Mouse (Mus musculus) kidney, postnatal 0 days (tissue): ENCODE measurements at regions not wholly inside any gene's neighbourhood (a gene's known extent, or its start where the extent isn't known, plus 50 kb on each side); places are given as distances from the start of the nearest gene placed in this dataset.
A peak's percentile ranks its signal among the peaks of the same experiment; 100 is the strongest.

Source experiments
- ATAC-seq: fragments of 200-750 bp; cut with Nextera tagmentation; replicated peaks from 2 replicates; pipeline ENCODE4 v1.8.0; 2017; ENCODE audit warnings: low read depth, moderate number of reproducible peaks, moderate TSS enrichment, moderate library complexity; ENCODE audit not compliant: low FRiP score
- DNase-seq: peaks from one replicate; pipeline ENCODE4 v3.0.0-alpha.2; 2016; ENCODE audit warnings: low spot score
- H3K27ac ChIP-seq: fragments of 300-500 bp; sonication (generic); 2 replicates; pipeline ENCODE4 v1.5.1; 2014; ENCODE audit warnings: mild to moderate bottlenecking
- H3K27me3 ChIP-seq: fragments of 300-500 bp; sonication (generic); 2 replicates; pipeline ENCODE4 v1.6.1; 2014; ENCODE audit warnings: low read length, mixed read lengths; ENCODE audit not compliant: insufficient read depth
- H3K36me3 ChIP-seq: fragments of 300-500 bp; sonication (generic); 2 replicates; pipeline ENCODE4 v1.6.1; 2014; ENCODE audit warnings: low read length, mixed read lengths; ENCODE audit not compliant: insufficient read depth
- H3K4me1 ChIP-seq: fragments of 300-500 bp; sonication (generic); replicated peaks from 2 replicates; pipeline ENCODE4 v1.6.1; 2014; ENCODE audit warnings: antibody characterized with exemption, low read length, mixed read lengths; ENCODE audit not compliant: insufficient read depth
- H3K4me2 ChIP-seq: fragments of 300-500 bp; sonication (generic); 2 replicates; pipeline ENCODE4 v1.6.1; 2014; ENCODE audit warnings: mild to moderate bottlenecking, low read length, moderate library complexity, mixed read lengths
- H3K4me3 ChIP-seq: fragments of 300-500 bp; sonication (generic); replicated peaks from 2 replicates; pipeline ENCODE4 v1.5.1; 2014; ENCODE audit warnings: low read depth, low read length
- H3K9ac ChIP-seq: fragments of 300-500 bp; sonication (generic); 2 replicates; pipeline ENCODE4 v1.6.1; 2014; ENCODE audit warnings: low read depth, low read length
- H3K9me3 ChIP-seq: fragments of 300-500 bp; sonication (generic); replicated peaks from 2 replicates; pipeline ENCODE4 v1.6.1; 2016; ENCODE audit warnings: low read length, inconsistent platforms, mixed read lengths
- CTCF ChIP-seq: IDR thresholded peaks from 2 replicates; pipeline ENCODE4 v1.5.1; 2016; ENCODE audit warnings: antibody characterized with exemption, low read depth, mild to moderate bottlenecking, moderate library complexity
- WGBS: fragments of 180-500 bp; shearing (Covaris S2); extraction: QIAGEN DNeasy Blood & Tissue Kit; methylation state at CpG from one replicate; pipeline ENCODE4 v1.1.7; 2014; 5-methylcytosine and 5-hydroxymethylcytosine counted together

GRCm38 (mm10) chr9:23570150-23570549 is 347.3 kb downstream of the Bmper start:
- DNase-seq (no peak), ATAC-seq (no peak)
- Histone ChIP-seq H3K4me2 (no peak overlapping the region), H3K4me3 (no peak overlapping the region), H3K9ac (no peak overlapping the region), H3K27ac (no peak overlapping the region), H3K27me3 (no peaks in the 10 kb centered on the region), H3K9me3 (no peaks in the 10 kb centered on the region), H3K4me1 (no peaks in the 10 kb centered on the region), H3K36me3 (no peaks in the 10 kb centered on the region)
- 50% methylated on average over 8 of the region's 8 CpGs for WGBS
- TF ChIP-seq CTCF: no peak

- Histone ChIP-seq H3K27me3 (no peaks in the 10 kb centered on the region), H3K9ac (no peak overlapping the region), H3K36me3 (no peaks in the 10 kb centered on the region), H3K4me1 (0 out of 2 replicates have a peak, but pooled peaks cover 4% of the 10 kb centered on the region), H3K9me3 (no peaks in the 10 kb centered on the region), H3K27ac (no peak overlapping the region), H3K4me2 (no peak overlapping the region), H3K4me3 (no peak overlapping the region)
- ATAC-seq: no peak
- DNase-seq: no peak
- TF ChIP-seq CTCF: no peak
- WGBS: 82% methylated on average over 2 of the region's 2 CpGs
Observed at GRCm38 (mm10) chr9:23576314-23576713, 353.4 kb downstream of the Bmper start.

GRCm38 (mm10) chr9:23580155-23580554 is 357.3 kb downstream of the Bmper start:
- no peaks in the 10 kb centered on the region for H3K27me3 ChIP-seq

GRCm38 (mm10) chr9:23581039-23581606 is 358.2 kb downstream of the Bmper start:
- 13% methylated on average over 6 of the region's 6 CpGs for WGBS
- Histone ChIP-seq H3K9ac (no peak overlapping the region), H3K27me3 (no peaks in the 10 kb centered on the region), H3K36me3 (no peaks in the 10 kb centered on the region), H3K9me3 (no peaks in the 10 kb centered on the region), H3K4me1 (0 out of 2 replicates have a peak, but pooled peaks cover 6% of the 10 kb centered on the region), H3K4me3 (no peak overlapping the region), H3K4me2 (no peak overlapping the region), H3K27ac (no peak overlapping the region)
- peak; percentile 90 for DNase-seq
- peak; percentile 91 for TF ChIP-seq CTCF
- ATAC-seq: peak; percentile 68

More at GRCm38 (mm10) chr9:23580155-23580554, 357.3 kb downstream of the Bmper start:
- no peak for ATAC-seq
- no peak overlapping the region for H3K4me2 ChIP-seq
- no peaks in the 10 kb centered on the region for H3K9me3 ChIP-seq
- no peak for TF ChIP-seq CTCF
- H3K4me3 ChIP-seq: no peak overlapping the region
- H3K4me1 ChIP-seq: 0 out of 2 replicates have a peak, but pooled peaks cover 6% of the 10 kb centered on the region
- no peak overlapping the region for H3K27ac ChIP-seq
- no peaks in the 10 kb centered on the region for H3K36me3 ChIP-seq
- DNase-seq: peak; percentile 9
- no peak overlapping the region for H3K9ac ChIP-seq
- 58% methylated on average over 6 of the region's 6 CpGs for WGBS

DNA sequence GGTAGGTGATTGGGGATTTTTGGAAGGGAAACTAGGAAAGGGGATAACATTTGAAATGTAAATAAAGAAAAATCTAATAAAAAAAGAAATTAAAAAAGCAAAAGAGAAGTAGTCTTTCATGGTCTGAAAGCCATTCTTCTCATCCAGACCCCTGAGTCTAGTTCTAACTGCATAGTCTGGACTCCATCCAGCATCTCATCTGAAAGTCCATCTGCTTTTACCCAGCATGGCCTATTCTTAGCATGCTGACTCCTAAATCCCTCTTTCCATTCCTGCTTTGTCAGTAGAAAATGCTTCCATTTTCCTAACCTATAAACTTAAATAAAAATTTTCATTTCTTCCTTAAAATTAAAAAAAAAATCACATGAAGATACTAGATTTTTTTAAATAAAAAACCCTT is 361.7 kb downstream of the Bmper start:
- Histone ChIP-seq H3K9ac (no peak overlapping the region), H3K4me1 (0 out of 2 replicates have a peak, but pooled peaks cover 6% of the 10 kb centered on the region), H3K4me3 (no peak overlapping the region), H3K36me3 (no peaks in the 10 kb centered on the region), H3K9me3 (no peaks in the 10 kb centered on the region), H3K27ac (no peak overlapping the region), H3K27me3 (no peaks in the 10 kb centered on the region), H3K4me2 (no peak overlapping the region)
- ATAC-seq (no peak), DNase-seq (no peak)
- no peak for TF ChIP-seq CTCF

DNA sequence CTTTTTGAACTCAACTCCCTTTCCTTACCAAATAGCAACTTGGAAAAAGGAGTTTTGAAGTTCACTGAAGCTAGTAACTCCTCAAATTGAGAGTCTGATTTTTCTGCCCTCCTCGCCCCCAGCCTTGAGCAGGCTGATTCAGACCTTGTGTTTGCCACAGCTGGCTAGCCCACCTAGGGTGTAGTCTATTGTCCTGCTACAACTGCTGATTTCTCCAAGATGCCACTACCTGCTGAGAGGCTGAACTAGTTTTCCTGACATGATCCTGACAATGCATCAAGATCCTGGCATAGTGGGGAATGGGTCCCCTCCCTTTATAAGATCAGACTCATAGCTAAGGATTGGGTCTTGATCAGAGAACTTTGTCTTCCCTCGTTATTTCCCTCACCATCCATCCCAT is 366.1 kb downstream of the Bmper start:
- ATAC-seq (no peak), DNase-seq (no peak)
- H3K36me3 ChIP-seq: no peaks in the 10 kb centered on the region
- no peak overlapping the region for H3K9ac ChIP-seq
- H3K4me2 ChIP-seq: no peak overlapping the region
- WGBS: 72% methylated on average over 2 of the region's 2 CpGs
- no peak for TF ChIP-seq CTCF
- no peaks in the 10 kb centered on the region for H3K9me3 ChIP-seq
- no peaks in the 10 kb centered on the region for H3K27me3 ChIP-seq
- no peak overlapping the region for H3K27ac ChIP-seq
- no peak overlapping the region for H3K4me3 ChIP-seq
- no peaks in the 10 kb centered on the region for H3K4me1 ChIP-seq

GRCm38 (mm10) chr9:23591906-23592305 is 369.0 kb downstream of the Bmper start:
- ATAC-seq: no peak
- peak; percentile 16 for DNase-seq
- no peak for TF ChIP-seq CTCF

More at GRCm38 (mm10) chr9:23591906-23592305, 369.0 kb downstream of the Bmper start:
- H3K4me3 ChIP-seq: no peak overlapping the region
- H3K36me3 ChIP-seq: no peaks in the 10 kb centered on the region
- H3K27me3 ChIP-seq: no peaks in the 10 kb centered on the region
- no peak overlapping the region for H3K27ac ChIP-seq
- H3K9ac ChIP-seq: no peak overlapping the region
- no peaks in the 10 kb centered on the region for H3K9me3 ChIP-seq
- H3K4me2 ChIP-seq: no peak overlapping the region
- no peaks in the 10 kb centered on the region for H3K4me1 ChIP-seq
